Mouse (Mus musculus) kidney, adult 8-10 months (tissue): ENCODE results near the gene Camk2b.

Source experiments
- DNase-seq, 2 experiments: peaks; one replicate each; pipeline ENCODE4 v3.0.0; 2022

The Camk2b gene

DNA sequence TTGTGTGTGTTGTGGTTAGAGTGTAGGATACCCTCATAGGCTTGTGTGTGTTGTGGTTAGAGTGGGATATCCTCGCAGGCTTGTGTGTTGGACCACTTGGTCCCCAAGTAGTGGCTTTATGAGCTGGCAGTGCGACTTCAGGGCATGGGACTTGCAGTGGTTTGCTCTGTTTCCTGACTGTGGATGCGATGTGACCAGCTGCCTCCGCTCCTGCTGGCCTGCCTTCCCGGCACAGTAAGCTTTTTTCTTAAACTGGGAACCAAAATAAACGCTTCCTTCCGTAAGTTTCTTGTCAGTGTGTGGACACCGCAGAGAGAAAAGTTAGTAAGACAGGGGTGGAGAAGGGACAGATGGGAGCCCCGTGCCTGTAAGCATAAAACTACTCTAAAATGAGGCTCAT is 18.0 kb downstream of the Camk2b start:
- no peak for DNase-seq

- no peak for DNase-seq
Observed at GRCm38 (mm10) chr11:6038929-6039328, 27.2 kb downstream of the Camk2b start.

DNA sequence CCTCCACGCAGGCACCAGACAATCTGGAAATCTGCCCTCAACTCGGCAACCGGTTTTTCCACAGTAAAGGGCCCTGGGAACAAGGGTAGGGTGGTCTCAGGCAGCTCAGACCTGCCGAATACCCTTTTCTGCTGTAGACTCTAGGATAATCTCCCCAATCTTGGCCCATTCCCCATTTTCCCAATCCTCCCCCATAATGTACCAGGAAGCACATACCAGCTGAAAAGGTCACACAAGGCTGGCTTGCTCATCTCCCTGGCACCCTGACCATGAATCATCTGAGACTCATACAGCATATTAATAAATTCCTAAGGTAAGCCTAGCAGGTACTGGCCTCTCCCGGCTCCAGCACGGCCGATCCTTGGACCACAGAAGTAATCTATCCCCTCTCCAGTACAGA is 28.5 kb downstream of the Camk2b start:
- no peak for DNase-seq

DNA sequence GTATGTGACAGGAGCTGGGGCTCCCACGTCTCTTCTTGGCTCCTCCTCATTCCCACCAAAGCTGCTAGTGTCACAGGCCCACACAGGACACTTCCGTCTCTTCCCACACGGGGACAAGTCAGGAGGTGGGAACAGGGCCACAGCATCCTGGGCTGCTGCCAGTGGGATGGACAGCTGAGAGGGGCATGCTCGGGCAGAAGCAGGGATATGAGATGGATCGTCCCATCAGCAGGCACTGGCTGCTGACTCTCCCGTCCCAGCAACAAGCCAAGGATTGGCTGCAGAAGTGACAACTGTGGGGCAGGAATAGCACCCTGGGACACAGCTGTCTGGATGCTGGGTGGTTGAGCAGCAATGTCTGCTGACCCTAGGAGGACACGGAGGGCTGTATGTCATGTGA is 29.0 kb downstream of the Camk2b start:
- DNase-seq = no peak

GRCm38 (mm10) chr11:6036477-6036876 is 29.7 kb downstream of the Camk2b start:
- no peak for DNase-seq

- DNase-seq = no peak
Observed at GRCm38 (mm10) chr11:6035521-6035920, 30.6 kb downstream of the Camk2b start.

- DNase-seq = no peak
Observed at GRCm38 (mm10) chr11:6034740-6035139, 31.4 kb downstream of the Camk2b start.

GRCm38 (mm10) chr11:6033801-6034200 is 32.4 kb downstream of the Camk2b start:
- DNase-seq = peak in 1 of 2 experiments; percentile 22

DNA sequence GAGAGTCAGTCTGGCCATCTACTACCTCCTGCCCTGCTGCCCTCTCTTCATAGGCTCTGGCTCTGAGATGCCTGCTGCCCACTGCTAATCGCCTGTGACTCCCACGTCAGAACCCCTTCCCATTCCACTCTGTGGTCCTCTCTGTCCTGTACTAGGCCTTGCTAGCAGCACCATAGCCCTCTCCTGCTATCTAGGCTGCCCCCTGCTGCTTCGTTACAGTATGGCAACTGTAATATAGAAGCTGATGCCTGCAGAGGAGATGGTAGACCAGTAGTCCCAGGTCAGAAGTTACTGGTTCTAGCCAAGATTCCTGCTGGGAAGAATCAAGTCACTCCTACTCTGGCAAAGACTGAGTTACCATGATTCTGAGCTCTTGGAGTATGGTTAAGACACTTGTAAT is 33.0 kb downstream of the Camk2b start:
- peak; percentile 47 to 71 for DNase-seq

- peak; percentile 33 to 38 for DNase-seq
Observed at GRCm38 (mm10) chr11:6030650-6031049, 35.5 kb downstream of the Camk2b start.

DNA sequence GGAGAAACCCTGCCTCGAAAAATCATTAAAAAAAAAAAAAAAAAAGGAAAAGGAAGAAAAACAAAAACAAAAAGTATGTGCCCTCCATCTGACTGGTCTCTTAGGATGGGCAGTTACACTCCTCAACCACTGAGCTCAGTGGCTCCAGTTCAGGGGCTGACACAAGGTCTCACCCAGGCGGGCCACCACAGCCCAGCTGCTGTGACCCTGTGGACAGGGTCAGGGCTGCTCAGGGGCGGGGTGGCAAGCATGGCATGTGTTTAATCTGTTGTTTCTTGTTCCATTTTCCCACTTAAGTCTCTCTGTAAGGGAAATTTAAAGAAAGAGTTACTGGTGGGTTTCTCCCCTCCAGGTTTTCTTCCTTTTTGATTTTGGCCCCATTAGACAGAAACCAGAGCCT is 36.4 kb downstream of the Camk2b start:
- DNase-seq = no peak

DNA sequence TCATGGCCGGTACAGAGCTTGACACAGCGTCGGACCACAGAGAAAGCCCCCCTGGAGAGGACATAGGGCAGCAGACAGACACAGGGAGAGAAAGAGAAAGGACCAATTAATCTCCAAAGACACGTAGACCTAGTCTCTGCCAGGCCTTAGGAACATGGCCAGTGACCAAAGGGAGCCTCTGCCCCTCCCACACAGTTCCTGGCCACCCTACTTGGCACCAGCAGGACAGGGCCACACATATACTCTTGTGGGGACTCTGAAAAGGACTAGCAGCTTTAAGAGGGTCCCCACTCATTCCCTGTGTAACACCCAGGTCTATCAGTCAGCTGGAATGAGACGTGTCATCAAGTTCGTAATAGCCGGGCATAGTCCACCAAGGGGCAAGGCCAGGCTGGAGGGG is 37.3 kb downstream of the Camk2b start:
- DNase-seq = no peak

DNA sequence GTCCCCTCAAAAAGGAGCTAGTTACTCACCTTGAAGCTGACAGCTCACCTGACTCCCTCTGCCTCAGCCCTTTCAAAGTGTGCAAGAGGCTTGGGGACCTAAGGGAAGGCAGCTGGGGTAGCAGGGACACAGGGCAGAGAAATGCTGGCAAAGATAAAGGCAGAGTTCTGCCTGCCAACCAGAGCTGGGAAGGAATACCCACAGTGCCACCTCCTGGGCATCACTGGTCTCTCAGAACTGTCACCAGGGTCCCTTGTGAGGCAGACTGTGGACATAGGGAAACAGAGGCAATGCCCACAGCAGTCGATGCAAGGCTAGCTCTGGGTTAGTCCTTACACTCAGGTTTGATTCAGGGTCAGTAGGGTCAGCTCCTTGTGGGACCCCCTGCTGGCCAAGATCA is 39.8 kb downstream of the Camk2b start:
- peak in 1 of 2 experiments; percentile 62 for DNase-seq

- no peak for DNase-seq
Observed at GRCm38 (mm10) chr11:6024923-6025652, 41.1 kb downstream of the Camk2b start.

- DNase-seq = no peak
Observed at GRCm38 (mm10) chr11:6020897-6021839, 45.0 kb downstream of the Camk2b start.

DNA sequence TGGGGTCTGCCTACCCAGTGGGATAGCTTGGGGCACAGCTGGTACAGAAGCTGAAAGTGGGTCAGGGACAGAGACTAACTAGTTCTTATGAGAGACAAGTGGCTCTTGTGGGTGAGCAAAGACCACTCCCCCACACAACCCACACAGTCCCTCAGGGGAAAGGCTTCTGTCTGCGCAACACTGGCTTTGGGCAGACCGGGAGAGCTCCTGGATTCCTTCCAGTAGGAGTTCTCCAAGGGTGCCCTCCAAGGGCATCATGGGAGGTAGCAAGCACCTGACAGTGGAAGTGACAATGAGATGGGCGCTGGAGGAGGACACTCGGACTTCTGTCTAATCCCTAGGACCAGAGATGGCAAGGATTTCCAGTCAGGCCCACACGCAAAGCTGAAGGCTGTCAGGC is 45.8 kb downstream of the Camk2b start:
- no peak for DNase-seq

- DNase-seq = no peak
Observed at GRCm38 (mm10) chr11:6018218-6019010, 47.7 kb downstream of the Camk2b start.

- no peak for DNase-seq
Observed at GRCm38 (mm10) chr11:6017484-6018140, 48.5 kb downstream of the Camk2b start.

DNA sequence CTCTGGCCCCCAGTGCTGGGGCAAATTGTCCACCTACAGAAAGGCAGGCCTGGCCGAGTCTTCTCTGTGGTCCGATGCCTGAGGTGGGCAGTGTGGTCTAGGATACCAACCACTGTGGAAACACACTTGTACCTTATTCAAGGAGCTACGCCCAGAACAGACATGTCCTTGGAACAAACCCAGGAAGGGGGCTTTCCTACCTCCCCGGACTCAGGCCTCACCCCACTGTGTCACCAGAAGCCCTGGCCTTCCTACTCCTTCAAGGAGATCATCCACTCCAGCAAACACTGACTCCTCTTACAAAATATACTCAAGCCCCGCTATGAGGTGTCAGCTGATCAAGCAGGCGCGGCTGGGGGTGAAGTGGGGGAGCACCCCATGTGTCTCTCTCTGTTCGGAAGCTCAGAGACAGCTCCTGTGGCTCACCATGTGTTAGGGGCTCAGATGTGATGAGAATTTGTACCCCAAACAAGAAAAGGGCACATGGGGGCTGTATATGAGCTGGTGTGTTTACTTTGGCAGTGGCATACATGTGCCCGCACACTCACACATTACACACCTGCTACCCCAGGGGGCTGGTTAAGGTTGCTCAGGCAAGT is 49.3 kb downstream of the Camk2b start:
- DNase-seq = no peak

DNA sequence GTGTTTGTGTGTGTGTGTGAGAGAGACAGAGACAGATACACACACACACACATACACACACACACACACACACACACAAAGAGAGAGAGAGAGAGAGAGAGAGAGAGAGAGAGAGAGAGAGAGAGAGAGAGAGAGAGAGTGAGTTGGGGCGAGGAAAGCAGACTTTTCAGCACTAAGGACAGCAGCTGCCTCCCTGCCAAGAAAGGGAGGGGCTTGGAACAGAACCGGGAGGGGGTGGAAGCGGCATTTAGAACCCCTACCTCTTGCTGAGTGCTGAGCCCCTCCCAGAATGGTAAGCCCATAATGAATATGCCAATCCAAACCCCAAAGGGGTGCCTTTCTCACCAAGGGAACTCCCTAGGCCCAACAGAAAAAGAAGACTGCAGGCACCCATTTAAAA is 49.8 kb downstream of the Camk2b start:
- DNase-seq = no peak

- DNase-seq = no peak
Observed at GRCm38 (mm10) chr11:6015011-6015431, 51.1 kb downstream of the Camk2b start.

GRCm38 (mm10) chr11:6013359-6013758 is 52.8 kb downstream of the Camk2b start:
- DNase-seq = no peak
